Mouse (Mus musculus) hindbrain, embryonic 11.5 days (tissue): ENCODE results near the gene Ptgis. TPM values are rescaled to one million over a fixed set of nuclear protein-coding genes. Genes with fewer than 3 reads are reported as not detected.

ENCODE experiments used
- ATAC-seq: fragments of 200-750 bp; cut with Nextera tagmentation; 2 replicates; pipeline ENCODE4 v1.8.0; 2017; ENCODE audit warnings: mild to moderate bottlenecking, moderate TSS enrichment, moderate library complexity; ENCODE audit not compliant: low FRiP score
- DNase-seq: peaks from one replicate; pipeline ENCODE4 v3.0.0-alpha.2; 2015; ENCODE audit warnings: low spot score
- H3K27ac ChIP-seq: fragments of 300-500 bp; sonication (generic); 2 replicates; pipeline ENCODE4 v1.5.1; 2014; ENCODE audit warnings: mild to moderate bottlenecking, low read depth, low read length
- H3K27me3 ChIP-seq: fragments of 300-500 bp; sonication (generic); 2 replicates; pipeline ENCODE4 v1.6.1; 2014; ENCODE audit warnings: mild to moderate bottlenecking, low read length, moderate library complexity, mixed read lengths; ENCODE audit not compliant: control insufficient read depth, insufficient read depth
- H3K36me3 ChIP-seq: fragments of 300-500 bp; sonication (generic); 2 replicates; pipeline ENCODE4 v1.6.1; 2014; ENCODE audit warnings: mild to moderate bottlenecking, low read length, moderate library complexity, mixed read lengths; ENCODE audit not compliant: control insufficient read depth, insufficient read depth
- H3K4me1 ChIP-seq: fragments of 300-500 bp; sonication (generic); replicated peaks from 2 replicates; pipeline ENCODE4 v1.6.1; 2014; ENCODE audit warnings: low read length, mixed read lengths; ENCODE audit not compliant: control insufficient read depth, insufficient read depth
- H3K4me2 ChIP-seq: fragments of 300-500 bp; sonication (generic); replicated peaks from 2 replicates; pipeline ENCODE4 v1.6.1; 2014; ENCODE audit warnings: mild to moderate bottlenecking, low read depth, low read length
- H3K4me3 ChIP-seq: fragments of 300-500 bp; sonication (generic); 2 replicates; pipeline ENCODE4 v1.5.1; 2014; ENCODE audit warnings: low read depth, low read length
- H3K9ac ChIP-seq: fragments of 300-500 bp; sonication (generic); 2 replicates; pipeline ENCODE4 v1.6.1; 2014; ENCODE audit warnings: low read depth, low read length
- H3K9me3 ChIP-seq: fragments of 300-500 bp; sonication (generic); 2 replicates; pipeline ENCODE4 v1.6.1; 2016; ENCODE audit warnings: low read length; ENCODE audit not compliant: control insufficient read depth
- WGBS: fragments of 180-500 bp; shearing (Covaris S2); extraction: QIAGEN DNeasy Blood & Tissue Kit; methylation state at CpG from one replicate; pipeline ENCODE4 v1.1.7; 2014; 5-methylcytosine and 5-hydroxymethylcytosine counted together
- polyA plus RNA-seq: library from polyadenylated mRNA; unstranded; fragments of >200 nt; fragmentation: Nextera tagmentation; extraction: Ambion mirVana; gene quantifications from 2 replicates; pipeline ENCODE4 v1.2.1, GENCODE M21; 2014

Ptgis gene
- polyA plus RNA-seq, 1 experiment from 2014 or later = 7.4 TPM

DNA sequence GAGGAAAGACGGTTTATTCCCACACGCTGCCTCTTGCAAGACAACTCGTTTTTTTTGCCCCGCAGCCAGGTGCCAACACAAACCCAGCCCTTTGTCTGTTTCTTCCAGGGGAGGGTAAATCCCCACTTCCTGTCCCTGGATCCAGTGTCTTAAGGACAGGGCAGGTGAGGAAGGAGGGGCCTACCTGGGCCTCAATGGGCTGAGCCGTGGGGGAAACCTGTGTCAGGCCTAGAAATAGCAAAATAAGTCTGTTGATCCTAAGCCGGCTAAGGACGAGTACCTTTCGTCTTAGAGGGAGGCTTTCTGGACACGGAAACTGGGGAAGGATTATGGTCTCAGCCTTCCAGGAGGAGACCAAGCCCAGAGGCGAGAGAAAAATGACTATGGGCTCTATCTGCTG lies 53.9 kb downstream of the Ptgis start:
- Histone ChIP-seq H3K9ac (no peak overlapping the region), H3K36me3 (no peaks in the 10 kb centered on the region), H3K27ac (no peak overlapping the region), H3K4me2 (no peak overlapping the region), H3K9me3 (no peaks in the 10 kb centered on the region), H3K4me3 (no peak overlapping the region), H3K27me3 (peaks cover 37% of the 10 kb centered on the region), H3K4me1 (no peaks in the 10 kb centered on the region; the same call in none of the 2 replicates)
- ATAC-seq (no peak), DNase-seq (no peak)
- WGBS = 58% methylated on average over 10 of the region's 10 CpGs

DNA sequence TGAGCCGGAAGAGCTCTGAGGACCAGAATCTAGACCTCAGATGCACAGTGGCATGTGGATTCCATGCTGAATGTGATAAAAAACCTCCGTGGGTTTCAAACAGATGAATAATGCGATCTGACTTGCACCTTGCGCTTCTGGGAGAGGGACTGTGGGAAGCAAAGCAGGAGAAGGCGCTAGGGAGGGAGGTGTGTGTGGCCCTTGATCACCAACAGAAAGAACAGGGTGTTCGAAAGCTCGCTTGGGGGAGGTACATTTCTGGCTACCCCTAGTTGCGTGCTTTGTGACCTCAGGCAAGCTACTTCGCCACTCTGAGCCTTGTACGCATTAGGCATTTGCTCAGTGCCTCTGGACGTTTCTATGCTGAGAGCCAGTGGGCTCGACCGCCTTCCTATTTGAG lies 54.4 kb downstream of the Ptgis start:
- no peaks in the 10 kb centered on the region; the same call in none of the 2 replicates for H3K4me1 ChIP-seq
- no peak for DNase-seq
- H3K27ac ChIP-seq = no peak overlapping the region
- peaks cover 34% of the 10 kb centered on the region for H3K27me3 ChIP-seq
- no peak for ATAC-seq
- no peak overlapping the region for H3K4me3 ChIP-seq
- no peak overlapping the region for H3K9ac ChIP-seq
- 59% methylated on average over 13 of the region's 13 CpGs for WGBS
- no peaks in the 10 kb centered on the region for H3K9me3 ChIP-seq
- no peaks in the 10 kb centered on the region for H3K36me3 ChIP-seq
- no peak overlapping the region for H3K4me2 ChIP-seq

- ATAC-seq = no peak
- no peak overlapping the region for H3K4me2 ChIP-seq
- H3K27ac ChIP-seq = no peak overlapping the region
These were observed 55.0 kb downstream of the Ptgis start for GRCm38 (mm10) chr2:167185432-167185831.

GRCm38 (mm10) chr2:167181662-167182389 lies 58.6 kb downstream of the Ptgis start:
- DNase-seq (no peak), ATAC-seq (no peak)
- Histone ChIP-seq H3K27me3 (peaks cover 3% of the 10 kb centered on the region), H3K4me2 (no peak overlapping the region), H3K27ac (no peak overlapping the region), H3K36me3 (no peaks in the 10 kb centered on the region), H3K9me3 (no peaks in the 10 kb centered on the region), H3K4me3 (no peak overlapping the region), H3K4me1 (no peaks in the 10 kb centered on the region), H3K9ac (no peak overlapping the region)
- 88% methylated on average over 14 of the region's 14 CpGs for WGBS

More at GRCm38 (mm10) chr2:167185432-167185831, 55.0 kb downstream of the Ptgis start:
- 92% methylated on average over 2 of the region's 2 CpGs for WGBS
- no peaks in the 10 kb centered on the region; the same call in none of the 2 replicates for H3K4me1 ChIP-seq
- H3K9me3 ChIP-seq = no peaks in the 10 kb centered on the region
- H3K36me3 ChIP-seq = no peaks in the 10 kb centered on the region
- DNase-seq = no peak
- H3K27me3 ChIP-seq = peaks cover 29% of the 10 kb centered on the region
- no peak overlapping the region for H3K4me3 ChIP-seq
- no peak overlapping the region for H3K9ac ChIP-seq

DNA sequence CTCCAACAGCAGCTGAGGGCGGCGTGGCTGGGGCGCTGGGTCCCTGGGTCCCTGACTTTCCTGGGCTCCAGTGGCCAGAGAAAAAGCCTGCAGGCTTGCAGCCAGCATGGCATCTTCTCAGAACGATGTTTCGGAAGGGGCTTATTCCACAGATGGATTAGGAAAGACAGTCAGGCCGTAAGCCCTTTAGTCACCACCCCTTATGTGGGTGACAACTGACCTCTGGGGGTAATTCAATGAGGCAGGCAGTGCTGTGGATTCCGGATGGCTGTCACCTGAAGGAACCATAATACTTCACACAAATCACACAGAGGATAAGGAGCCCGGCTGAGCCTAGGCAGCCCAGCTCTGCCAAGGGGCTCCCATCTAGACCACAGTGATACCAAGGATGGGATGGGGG lies 59.3 kb downstream of the Ptgis start:
- no peak for DNase-seq
- WGBS = 93% methylated on average over 8 of the region's 8 CpGs
- no peaks in the 10 kb centered on the region for H3K4me1 ChIP-seq
- no peak overlapping the region for H3K9ac ChIP-seq
- no peak overlapping the region for H3K4me3 ChIP-seq
- H3K27ac ChIP-seq = no peak overlapping the region
- no peak overlapping the region for H3K4me2 ChIP-seq
- peaks cover 3% of the 10 kb centered on the region for H3K27me3 ChIP-seq
- no peak for ATAC-seq
- H3K36me3 ChIP-seq = no peaks in the 10 kb centered on the region
- H3K9me3 ChIP-seq = no peaks in the 10 kb centered on the region

- no peak overlapping the region for H3K4me3 ChIP-seq
- no peaks in the 10 kb centered on the region for H3K27me3 ChIP-seq
- 88% methylated on average over 10 of the region's 10 CpGs for WGBS
- DNase-seq (no peak), ATAC-seq (no peak)
- H3K36me3 ChIP-seq = no peaks in the 10 kb centered on the region
- H3K9me3 ChIP-seq = no peaks in the 10 kb centered on the region
- no peak overlapping the region for H3K27ac ChIP-seq
- H3K4me1 ChIP-seq = no peaks in the 10 kb centered on the region
- no peak overlapping the region for H3K4me2 ChIP-seq
- H3K9ac ChIP-seq = no peak overlapping the region
These were observed 61.1 kb downstream of the Ptgis start for GRCm38 (mm10) chr2:167179301-167179700.

DNA sequence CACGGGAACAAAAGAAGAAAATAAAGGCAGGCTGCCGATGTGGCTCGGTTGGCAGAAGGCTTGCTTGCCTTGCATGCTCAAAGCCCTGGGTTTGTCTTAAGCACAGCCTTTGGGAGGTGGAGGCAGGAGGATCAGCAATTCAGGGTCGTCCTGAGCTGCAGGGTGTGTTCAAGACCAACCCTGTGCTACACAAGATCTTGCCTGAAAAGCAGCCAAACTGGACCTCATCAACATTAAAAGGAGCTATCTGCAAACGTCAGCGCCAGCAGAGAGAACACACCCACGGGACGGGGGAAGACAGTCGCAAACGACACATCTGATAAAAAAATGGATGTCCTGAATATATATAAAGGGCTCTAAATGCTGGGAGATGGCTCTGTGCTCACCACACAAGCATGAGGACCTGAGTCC lies 63.2 kb downstream of the Ptgis start:
- Histone ChIP-seq H3K4me2 (no peak overlapping the region), H3K27me3 (no peaks in the 10 kb centered on the region), H3K9me3 (no peaks in the 10 kb centered on the region), H3K4me3 (no peak overlapping the region), H3K4me1 (no peaks in the 10 kb centered on the region), H3K9ac (no peak overlapping the region), H3K27ac (no peak overlapping the region), H3K36me3 (no peaks in the 10 kb centered on the region)
- 79% methylated on average over 10 of the region's 10 CpGs for WGBS
- no peak for ATAC-seq
- no peak for DNase-seq

- WGBS = 89% methylated on average over 6 of the region's 6 CpGs
- no peaks in the 10 kb centered on the region for H3K4me1 ChIP-seq
These were observed 65.1 kb downstream of the Ptgis start for GRCm38 (mm10) chr2:167175284-167175683.

More at GRCm38 (mm10) chr2:167175284-167175683, 65.1 kb downstream of the Ptgis start:
- ATAC-seq = no peak
- Histone ChIP-seq H3K27ac (no peak overlapping the region), H3K27me3 (no peaks in the 10 kb centered on the region), H3K9ac (no peak overlapping the region), H3K4me2 (no peak overlapping the region), H3K36me3 (no peaks in the 10 kb centered on the region), H3K4me3 (no peak overlapping the region), H3K9me3 (no peaks in the 10 kb centered on the region)
- no peak for DNase-seq
